Mouse (Mus musculus): ENCODE measurements around the gene Eif2b3. TPM values are rescaled to one million over a fixed set of nuclear protein-coding genes. Genes with fewer than 3 reads are reported as not detected.

The Eif2b3 gene
- total RNA-seq, 1 experiment from 2014 or later: 21.2 TPM

DNA sequence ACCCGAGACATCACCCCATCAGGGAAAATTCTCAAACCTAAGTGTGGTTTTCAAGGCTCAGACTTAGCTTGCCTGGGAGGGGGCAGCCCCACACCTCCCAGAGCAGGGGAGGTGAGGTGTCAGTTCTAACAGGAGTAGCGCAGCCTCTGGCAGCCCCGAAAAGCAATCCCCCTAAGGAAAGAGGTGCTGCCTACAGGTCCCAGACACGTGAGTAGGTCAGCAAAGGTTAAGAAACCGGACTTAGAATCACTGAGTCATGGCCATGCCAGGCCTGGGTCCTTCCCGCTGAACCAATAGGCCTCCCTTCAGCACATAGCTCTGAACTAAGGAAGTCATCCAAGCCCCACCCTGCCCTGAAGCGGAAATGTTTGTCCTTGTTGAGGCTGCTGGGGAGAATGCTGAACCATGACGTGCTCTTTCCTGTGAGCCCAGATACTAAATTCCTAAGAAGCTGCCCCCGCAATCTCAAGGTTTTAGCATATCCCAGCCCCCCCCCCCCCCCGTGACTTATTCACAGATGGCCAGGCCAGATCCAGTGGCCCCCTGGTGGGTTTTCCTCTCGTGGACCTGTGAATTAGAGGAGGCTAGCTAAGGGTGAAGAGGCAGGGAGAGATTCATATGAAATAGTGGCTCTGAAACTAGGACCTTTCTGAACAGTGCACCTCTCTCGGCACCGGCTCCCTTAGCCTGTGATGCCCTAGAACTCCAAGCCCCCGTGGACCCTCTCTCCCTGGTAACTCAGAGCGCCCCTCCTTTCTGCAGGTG lies 106.9 kb downstream of the Eif2b3 start:
- peak; percentile 51 to 59 for ATAC-seq (replicated peaks in 1 of 2; ENCODE audit: insufficient read depth in 1 of 2, low FRiP score in 2 of 2, low TSS enrichment in 1 of 2, low read depth in 1 of 2, poor library complexity in 2 of 2, severe bottlenecking in 2 of 2)

DNA sequence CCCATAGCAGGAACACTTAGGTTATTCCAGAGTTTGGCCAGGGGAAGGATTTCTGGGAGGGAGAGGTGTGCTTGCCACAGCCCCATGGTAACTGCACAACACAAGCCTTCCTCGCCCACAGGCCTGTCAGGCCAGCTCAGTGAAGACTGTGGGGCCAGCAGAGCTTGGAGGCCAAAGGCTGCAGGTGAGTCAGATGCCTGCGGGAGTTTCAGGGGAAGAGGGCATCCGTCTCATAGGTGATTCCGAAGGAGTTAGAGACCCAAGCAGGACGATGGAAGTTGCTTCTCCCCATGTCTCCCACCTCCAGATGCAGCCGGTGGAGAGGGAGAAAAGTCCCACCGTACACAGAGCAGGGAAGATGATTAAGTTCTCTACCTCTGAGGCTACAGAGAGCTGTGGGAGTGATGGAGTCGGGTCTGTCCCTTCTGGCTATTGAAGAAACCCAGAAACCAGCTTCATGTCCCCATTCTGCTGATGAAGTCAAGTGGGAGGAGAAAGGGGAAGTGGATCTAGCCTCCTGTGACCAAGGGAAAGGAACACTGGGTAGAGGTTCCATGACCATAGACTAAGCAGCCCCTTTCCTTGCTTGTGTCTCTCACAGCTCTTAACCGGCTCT lies 107.6 kb downstream of the Eif2b3 start, which contains the start of gene Tctex1d4:
Gene Tctex1d4, plus strand, starts transcription at position 120 of the 616 bp plus-strand sequence.
- ATAC-seq (replicated peaks in 1 of 2; ENCODE audit: insufficient read depth in 1 of 2, low FRiP score in 2 of 2, low TSS enrichment in 1 of 2, low read depth in 1 of 2, poor library complexity in 2 of 2, severe bottlenecking in 2 of 2): peak; percentile 9 to 20; a peak in 1 of 4 replicates

DNA sequence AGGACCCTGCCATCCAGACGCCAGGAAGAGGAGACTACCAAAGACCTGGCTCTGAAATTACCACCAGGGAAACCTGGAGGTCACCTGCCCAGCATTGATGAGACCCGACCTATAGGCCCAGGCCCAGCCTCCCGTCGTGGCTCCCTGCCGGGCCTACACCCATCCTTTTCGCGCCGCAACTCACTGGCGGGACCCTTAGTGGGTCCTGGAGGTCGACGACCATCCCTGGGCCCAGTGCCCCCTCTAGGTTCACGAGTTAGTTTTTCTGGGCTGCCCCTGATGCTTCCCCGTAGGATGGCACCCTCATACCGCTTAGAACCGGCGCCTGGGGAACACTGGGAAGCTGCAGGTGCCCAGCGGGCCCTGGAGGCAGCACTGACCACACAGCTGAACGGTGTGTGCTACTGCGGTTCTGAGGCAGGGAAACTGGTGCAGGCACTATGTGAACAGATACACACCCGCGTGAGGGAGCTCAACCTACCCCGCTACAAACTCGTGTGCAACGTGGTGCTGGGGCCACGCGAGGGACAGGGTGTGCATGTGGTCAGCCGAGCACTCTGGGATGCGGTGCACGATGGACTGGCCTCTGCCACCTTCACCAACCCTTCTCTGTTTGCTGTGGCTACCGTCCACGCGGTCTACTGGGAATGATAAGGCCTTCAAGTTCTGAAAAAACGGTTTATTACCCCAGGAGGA lies 108.9 kb downstream of the Eif2b3 start:
- ATAC-seq (replicated peaks in 1 of 2; ENCODE audit: insufficient read depth in 1 of 2, low FRiP score in 2 of 2, low TSS enrichment in 1 of 2, low read depth in 1 of 2, poor library complexity in 2 of 2, severe bottlenecking in 2 of 2): no peak

DNA sequence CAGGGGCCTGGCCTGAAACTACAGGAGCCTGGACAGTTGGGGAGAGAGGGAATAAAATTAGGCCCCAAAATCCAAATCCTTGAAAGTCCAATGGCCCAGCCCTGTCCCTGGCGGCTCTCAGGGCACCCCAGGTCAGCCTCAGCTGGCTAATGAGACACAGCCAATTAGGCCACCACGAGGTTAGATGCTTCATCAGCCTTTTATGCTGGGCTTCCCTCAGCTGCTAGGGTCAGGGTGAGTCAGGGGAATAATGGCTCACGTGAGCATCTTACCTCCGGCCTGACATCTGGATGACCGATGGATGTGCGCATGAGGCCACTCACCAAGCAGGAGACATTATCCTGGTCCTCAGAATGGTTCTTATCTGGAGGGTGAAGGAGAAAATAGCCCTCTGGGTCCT lies 111.6 kb downstream of the Eif2b3 start:
- no peak for ATAC-seq (replicated peaks in 1 of 2; ENCODE audit: insufficient read depth in 1 of 2, low FRiP score in 2 of 2, low TSS enrichment in 1 of 2, low read depth in 1 of 2, poor library complexity in 2 of 2, severe bottlenecking in 2 of 2)

DNA sequence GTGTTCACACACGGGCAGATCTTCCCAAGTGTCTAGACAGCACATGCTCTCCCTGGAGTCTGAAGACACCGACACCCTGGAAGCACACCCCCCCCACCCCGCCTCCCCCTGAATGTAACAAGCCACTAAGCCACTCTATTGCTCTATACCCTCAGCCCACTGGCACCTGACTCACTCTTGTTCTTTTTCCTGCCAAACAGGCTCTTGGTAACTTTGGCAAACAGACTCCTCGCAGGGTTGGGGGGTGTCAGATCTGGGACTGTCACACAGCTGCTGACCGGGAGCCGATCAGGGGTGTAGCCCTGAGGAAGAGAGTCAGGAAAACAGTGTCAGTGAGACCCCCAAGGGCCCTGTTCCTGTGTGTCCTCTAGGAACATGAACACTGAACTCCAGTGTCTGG lies 112.0 kb downstream of the Eif2b3 start:
- no peak for ATAC-seq (replicated peaks in 1 of 2; ENCODE audit: insufficient read depth in 1 of 2, low FRiP score in 2 of 2, low TSS enrichment in 1 of 2, low read depth in 1 of 2, poor library complexity in 2 of 2, severe bottlenecking in 2 of 2)

DNA sequence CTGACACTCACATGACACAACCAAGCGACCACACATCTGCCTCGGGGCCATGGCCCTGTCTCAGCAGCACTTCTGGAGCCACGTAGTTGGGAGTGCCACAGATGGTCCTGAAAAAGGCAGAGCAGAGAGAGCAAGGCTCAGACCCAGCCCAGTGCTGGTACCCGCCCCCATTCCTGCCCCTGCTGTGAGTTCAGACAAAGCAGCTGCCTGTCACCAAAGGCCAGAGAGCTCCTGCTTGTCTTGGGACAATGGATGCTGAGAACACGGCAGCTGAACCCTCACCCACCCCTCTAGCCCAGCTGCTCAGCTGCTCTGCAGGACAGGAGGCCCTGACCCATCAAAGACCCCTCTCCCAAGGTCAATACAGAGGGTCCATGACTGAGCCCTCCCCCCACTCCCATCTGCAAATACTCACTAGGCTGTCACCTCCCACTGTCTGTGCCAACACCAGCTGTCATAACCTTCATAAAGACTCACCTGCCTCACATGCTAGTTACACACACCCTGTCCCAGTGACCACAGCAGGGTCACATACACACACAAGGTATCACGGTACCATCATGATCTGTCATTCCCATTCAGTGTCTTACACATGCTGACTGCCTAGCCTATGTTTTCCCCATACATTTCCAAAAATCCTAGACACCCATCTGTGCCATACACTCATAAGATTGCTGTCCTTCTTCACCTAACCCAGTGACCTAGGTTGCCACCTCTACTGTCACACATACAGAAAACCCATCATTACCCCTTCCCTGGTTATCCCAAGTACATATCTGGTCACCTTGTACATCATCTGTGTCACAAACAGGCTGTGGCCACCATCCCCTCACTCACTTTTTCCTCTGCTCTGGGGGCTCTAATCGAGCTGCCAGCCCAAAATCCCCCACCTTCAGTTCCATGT lies 112.9 kb downstream of the Eif2b3 start:
- no peak for ATAC-seq (replicated peaks in 1 of 2; ENCODE audit: insufficient read depth in 1 of 2, low FRiP score in 2 of 2, low TSS enrichment in 1 of 2, low read depth in 1 of 2, poor library complexity in 2 of 2, severe bottlenecking in 2 of 2)

DNA sequence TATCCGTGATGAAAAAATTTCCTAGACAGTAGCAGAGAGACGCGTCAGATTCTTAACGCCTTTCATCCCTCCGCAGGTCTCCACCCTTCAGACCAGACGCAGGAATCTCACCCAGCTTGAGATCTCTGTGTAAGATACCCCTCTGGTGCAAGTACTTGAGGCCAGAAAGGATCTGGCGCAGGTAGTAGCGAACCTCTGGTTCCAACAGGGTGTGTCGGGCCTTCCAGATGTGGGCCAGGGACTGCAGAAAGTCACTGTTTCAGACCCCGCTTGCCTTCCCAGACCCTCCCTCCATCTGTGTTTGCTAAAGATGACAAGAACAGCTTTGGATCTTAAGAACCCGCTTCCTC lies 113.6 kb downstream of the Eif2b3 start:
- ATAC-seq (replicated peaks in 1 of 2; ENCODE audit: insufficient read depth in 1 of 2, low FRiP score in 2 of 2, low TSS enrichment in 1 of 2, low read depth in 1 of 2, poor library complexity in 2 of 2, severe bottlenecking in 2 of 2): no peak

DNA sequence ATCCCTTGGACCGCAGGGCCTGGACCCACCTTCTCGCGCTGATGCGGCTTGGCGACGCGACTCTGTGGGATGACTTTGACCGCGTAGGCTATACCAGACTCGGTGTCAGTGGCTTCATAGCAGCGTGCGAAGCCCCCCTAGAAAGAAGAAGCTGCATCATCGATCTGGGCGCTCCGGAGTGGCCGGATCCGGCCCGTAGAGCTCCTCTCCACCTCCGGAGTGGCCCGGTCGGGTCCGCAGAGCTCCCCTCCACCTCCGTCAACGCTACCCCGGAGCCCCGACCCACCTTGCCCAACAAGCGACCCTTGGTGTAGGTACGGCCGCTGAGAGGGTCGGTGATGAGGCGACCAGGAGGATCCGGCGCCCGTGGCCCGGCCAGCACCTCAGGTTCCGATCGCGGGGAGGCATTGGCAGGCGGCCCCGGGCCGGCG lies 114.2 kb downstream of the Eif2b3 start:
- peak in 1 of 2 experiments; percentile 8; a peak in 1 of 4 replicates for ATAC-seq (replicated peaks in 1 of 2; ENCODE audit: insufficient read depth in 1 of 2, low FRiP score in 2 of 2, low TSS enrichment in 1 of 2, low read depth in 1 of 2, poor library complexity in 2 of 2, severe bottlenecking in 2 of 2)

DNA sequence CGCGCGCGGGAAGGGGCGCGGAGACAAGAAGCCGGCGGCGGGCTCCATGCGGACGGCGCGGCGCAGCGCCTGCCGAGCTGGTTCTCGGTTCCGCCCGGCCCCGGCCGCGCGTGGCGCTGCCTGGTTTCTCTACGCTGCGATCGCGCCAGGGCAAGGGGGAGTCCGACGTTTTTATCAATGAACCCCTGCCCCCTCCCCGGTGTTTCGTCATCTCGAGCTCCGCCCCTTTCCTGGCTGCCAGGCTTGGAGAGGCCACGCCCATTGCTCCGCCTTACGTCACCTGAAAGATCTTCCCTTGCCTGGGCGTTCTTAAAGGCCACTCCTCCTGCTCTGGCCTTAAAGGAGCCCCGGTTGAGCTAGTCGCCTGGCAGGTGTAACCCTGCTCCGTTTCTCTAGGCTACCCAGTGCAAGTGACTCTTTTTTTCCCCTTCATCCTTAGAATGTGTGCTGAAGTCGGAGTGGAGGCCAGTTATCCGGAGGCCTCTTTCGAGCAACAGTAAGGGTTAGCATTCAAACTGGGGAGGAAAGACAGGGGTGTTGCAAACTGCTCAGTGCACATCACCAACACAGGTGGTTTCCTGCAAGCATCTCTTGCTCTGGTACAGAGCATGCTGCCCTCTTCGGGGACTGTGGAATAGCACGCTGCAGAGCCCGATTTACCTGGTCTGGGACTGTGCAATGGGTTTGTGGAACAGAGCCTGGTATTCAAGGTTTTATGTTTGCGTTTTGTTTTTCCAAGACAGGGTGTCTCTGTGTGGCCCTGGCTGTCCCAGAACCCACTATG lies 114.8 kb downstream of the Eif2b3 start, which contains the start of gene Plk3:
Gene Plk3, minus strand, starts transcription at position 147 of the 784 bp plus-strand sequence.
- peak; percentile 93 to 94 for ATAC-seq (replicated peaks in 1 of 2; ENCODE audit: insufficient read depth in 1 of 2, low FRiP score in 2 of 2, low TSS enrichment in 1 of 2, low read depth in 1 of 2, poor library complexity in 2 of 2, severe bottlenecking in 2 of 2)

DNA sequence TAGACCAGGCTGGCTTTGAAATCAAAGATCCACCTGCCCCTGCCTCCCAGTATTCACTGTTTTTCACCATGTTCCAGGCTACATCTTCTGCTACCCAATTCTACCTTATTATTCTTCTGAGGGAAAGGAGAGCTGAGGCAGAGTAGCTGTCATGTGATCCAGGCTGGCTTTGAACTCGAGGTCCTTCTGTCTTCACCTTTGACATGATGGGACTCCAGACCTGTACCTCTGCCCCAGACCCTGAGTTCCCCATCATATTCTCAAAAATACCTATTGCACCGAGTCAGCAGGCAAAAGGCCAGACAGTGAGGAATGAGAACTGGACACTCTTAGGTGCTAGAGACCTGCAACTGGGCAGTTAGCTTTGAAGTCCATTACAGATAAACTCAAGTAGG lies 115.4 kb downstream of the Eif2b3 start:
- ATAC-seq (replicated peaks in 1 of 2; ENCODE audit: insufficient read depth in 1 of 2, low FRiP score in 2 of 2, low TSS enrichment in 1 of 2, low read depth in 1 of 2, poor library complexity in 2 of 2, severe bottlenecking in 2 of 2): no peak

DNA sequence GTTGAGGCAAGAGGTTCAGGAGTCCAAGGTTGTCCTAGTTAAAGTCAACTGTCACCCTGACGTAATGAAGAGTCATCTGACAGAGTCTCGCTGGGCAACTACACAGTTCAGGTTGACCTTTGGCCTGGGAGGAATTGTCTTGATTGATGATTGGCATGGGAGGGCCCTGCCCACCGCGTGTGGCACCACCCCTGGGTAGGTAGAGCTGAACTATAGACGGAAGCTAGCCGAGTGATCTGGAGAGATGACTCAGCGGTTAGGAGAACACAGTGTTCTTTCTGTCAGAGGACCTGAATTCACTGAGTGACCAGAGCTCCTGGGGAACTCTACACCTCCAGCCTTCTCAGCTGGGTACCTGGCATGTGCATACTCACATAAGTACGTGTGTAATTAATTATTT lies 116.8 kb downstream of the Eif2b3 start:
- no peak for ATAC-seq (replicated peaks in 1 of 2; ENCODE audit: insufficient read depth in 1 of 2, low FRiP score in 2 of 2, low TSS enrichment in 1 of 2, low read depth in 1 of 2, poor library complexity in 2 of 2, severe bottlenecking in 2 of 2)

Other genes starting within 250 kb of the Eif2b3 start
- 35.8 and 38.5 TPM in 2 replicates for gene Toe1, start 211.8 kb upstream of the Eif2b3 start, total RNA-seq (2017)
- 6.8 and 10.8 TPM in 2 replicates for gene Mutyh, start 211.7 kb upstream of the Eif2b3 start, total RNA-seq (2017)
- 0.10 TPM in 1 of 2 replicates, not detected in the other for gene Hpdl, start 197.7 kb upstream of the Eif2b3 start, total RNA-seq (2017)
- 0.10 and 0.56 TPM in 2 replicates for gene Zswim5, start 142.0 kb upstream of the Eif2b3 start, total RNA-seq (2017)
- gene Urod, start 25.0 kb upstream of the Eif2b3 start, total RNA-seq (2017): 40.1 and 52.0 TPM in 2 replicates
- gene Hectd3, start 24.1 kb upstream of the Eif2b3 start, total RNA-seq (2017): 14.4 and 17.0 TPM in 2 replicates
- gene Ptch2, start 76.7 kb downstream of the Eif2b3 start, total RNA-seq (2017): 0.13 TPM in 1 of 2 replicates, not detected in the other
- gene Btbd19, start 106.3 kb downstream of the Eif2b3 start, total RNA-seq (2017): 8.4 and 13.3 TPM in 2 replicates
- gene Tctex1d4, start 107.4 kb downstream of the Eif2b3 start, total RNA-seq (2017): not detected in 2 replicates
- gene Plk3, start 114.6 kb downstream of the Eif2b3 start, total RNA-seq (2017): 3.1 and 9.3 TPM in 2 replicates
- gene Rps8, start 136.8 kb downstream of the Eif2b3 start, total RNA-seq (2017): 2,027 and 2,234 TPM in 2 replicates
- 21.9 and 30.0 TPM in 2 replicates for gene Kif2c, start 163.2 kb downstream of the Eif2b3 start, total RNA-seq (2017)
- 3.8 TPM in 1 of 2 replicates, not detected in the other for gene Tmem53, start 232.5 kb downstream of the Eif2b3 start, total RNA-seq (2017)
- not detected in 2 replicates for gene Armh1, start 232.7 kb downstream of the Eif2b3 start, total RNA-seq (2017)